Mouse (Mus musculus): ENCODE data around the gene Ltf.

Ltf gene

GRCm38 (mm10) chr9:111039966-111040365 is 20.9 kb downstream of the Ltf start:
- no peak for DNase-seq (ENCODE audit: low spot score)

- DNase-seq (ENCODE audit: low spot score): no peak
These were observed 23.2 kb downstream of the Ltf start for GRCm38 (mm10) chr9:111042266-111042665.

DNA sequence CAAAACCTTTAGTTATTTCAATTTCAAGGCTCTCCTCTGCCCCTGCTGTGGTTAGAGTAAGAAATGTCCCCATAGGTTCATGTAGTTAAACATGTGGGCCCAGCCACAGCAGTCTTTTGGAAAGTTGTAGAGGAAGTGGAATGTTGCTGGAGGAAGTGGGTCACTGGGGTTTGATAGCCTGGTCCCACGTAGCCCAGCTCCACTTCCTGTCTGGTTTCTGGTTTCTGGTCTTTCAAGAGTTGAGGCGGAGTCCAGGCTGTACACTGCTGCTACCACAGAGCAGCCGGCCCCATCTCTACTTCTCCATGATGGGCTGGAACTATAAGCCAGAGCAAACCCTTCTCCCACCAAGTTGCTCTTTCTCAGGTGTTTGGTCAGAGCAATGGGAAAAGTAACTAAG is 27.2 kb downstream of the Ltf start:
- DNase-seq (ENCODE audit: low spot score): no peak

DNA sequence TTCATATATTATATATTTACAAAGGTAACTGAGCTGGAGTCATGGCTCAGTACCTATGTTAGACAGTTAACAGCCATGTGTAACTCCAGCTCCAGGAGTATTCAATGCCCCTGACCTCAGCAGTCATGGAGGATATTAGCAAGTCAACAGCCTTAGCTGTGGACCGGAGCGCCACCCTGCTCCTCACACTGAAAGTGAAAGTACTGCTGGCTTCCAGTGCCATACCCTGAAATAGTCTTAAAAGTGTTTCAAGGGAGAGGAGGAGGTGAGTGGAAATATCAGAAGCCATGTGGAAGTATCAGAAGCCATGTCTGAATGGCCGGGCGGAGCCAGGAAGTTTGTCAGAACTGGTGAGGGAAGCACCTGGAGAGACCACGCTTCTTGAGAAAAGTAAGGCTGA is 28.2 kb downstream of the Ltf start:
- DNase-seq (ENCODE audit: low spot score): no peak

GRCm38 (mm10) chr9:111048452-111048851 is 29.4 kb downstream of the Ltf start:
- no peak for DNase-seq (ENCODE audit: low spot score)

- no peak for DNase-seq (ENCODE audit: low spot score)
These were observed 35.9 kb downstream of the Ltf start for GRCm38 (mm10) chr9:111054923-111055322.

GRCm38 (mm10) chr9:111055800-111056518 is 36.9 kb downstream of the Ltf start:
- DNase-seq (ENCODE audit: low spot score): no peak

GRCm38 (mm10) chr9:111056519-111056797 is 37.4 kb downstream of the Ltf start:
- no peak for DNase-seq (ENCODE audit: low spot score)

- peak; percentile 19 for DNase-seq (ENCODE audit: low spot score)
These were observed 37.9 kb downstream of the Ltf start, which contains the start of gene Ccrl2 for GRCm38 (mm10) chr9:111056798-111057543. Gene Ccrl2 (minus strand): TSS chr9:111057519.

DNA sequence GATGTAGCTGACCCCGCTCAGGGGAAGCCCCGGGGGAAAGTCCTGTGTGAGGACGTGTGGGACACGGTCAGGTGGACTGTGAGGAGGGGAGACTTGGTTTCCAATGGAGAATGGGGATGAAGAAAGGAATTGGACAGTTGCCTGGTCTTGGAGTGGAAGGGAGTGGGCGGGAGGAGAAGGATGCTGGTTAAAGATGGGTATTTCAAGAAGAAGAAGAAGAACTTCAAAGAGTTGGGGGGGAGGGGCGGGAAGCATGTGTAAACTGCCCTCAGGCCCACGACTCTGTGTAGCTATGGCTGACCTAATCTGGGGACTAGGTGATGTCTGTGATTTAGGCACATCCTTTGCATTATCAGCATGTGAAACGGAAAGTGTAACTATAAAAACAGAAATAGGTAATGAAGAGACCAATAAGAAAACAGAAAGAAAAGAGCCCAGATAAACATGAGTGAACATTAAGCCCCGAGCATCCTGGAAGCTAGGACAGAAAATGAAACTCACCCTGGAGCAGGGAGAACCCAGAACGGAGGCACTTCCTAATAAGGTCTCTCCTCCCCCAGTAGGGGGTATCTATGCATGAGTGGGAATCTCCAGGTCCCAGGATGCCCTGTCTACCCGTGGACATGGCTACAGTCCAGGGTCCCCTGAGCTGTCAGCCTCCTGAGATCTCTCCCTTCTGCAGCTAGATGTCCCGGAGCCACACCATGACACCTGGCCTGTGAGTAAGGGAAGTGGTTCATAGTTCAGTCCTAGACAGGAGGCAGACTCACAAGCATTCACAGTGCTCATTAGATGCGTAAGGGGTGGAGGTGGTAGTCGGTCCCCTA is 38.7 kb downstream of the Ltf start:
- no peak for DNase-seq (ENCODE audit: low spot score)

GRCm38 (mm10) chr9:111058943-111059556 is 40.0 kb downstream of the Ltf start:
- DNase-seq (ENCODE audit: low spot score): no peak

- DNase-seq (ENCODE audit: low spot score): no peak
These were observed 43.8 kb downstream of the Ltf start for GRCm38 (mm10) chr9:111062840-111063239.

- no peak for DNase-seq (ENCODE audit: low spot score)
These were observed 48.0 kb downstream of the Ltf start for GRCm38 (mm10) chr9:111067052-111067451.

GRCm38 (mm10) chr9:111070546-111070961 is 51.5 kb downstream of the Ltf start:
- DNase-seq (ENCODE audit: low spot score): peak; percentile 45

- peak; percentile 29 for DNase-seq (ENCODE audit: low spot score)
These were observed 53.1 kb downstream of the Ltf start for GRCm38 (mm10) chr9:111072175-111072574.

DNA sequence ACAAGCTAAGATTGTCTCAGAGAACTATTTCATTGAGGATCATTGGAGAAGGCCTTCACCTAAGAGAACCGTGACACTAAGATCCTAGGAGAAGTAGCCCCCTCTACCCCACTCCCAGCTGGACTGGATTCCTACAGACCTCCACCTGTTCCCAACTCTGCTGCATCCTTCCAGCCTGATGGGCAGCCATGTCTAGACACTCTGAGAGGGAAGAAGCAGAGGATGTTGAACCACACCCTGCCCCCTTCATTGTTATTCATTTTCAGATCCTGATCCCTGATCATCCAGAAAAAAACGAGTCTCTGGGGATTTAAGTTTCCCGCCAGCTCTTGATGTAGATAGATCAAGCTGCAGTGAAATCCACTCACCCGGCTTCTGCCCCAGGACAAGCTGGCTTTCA is 53.9 kb downstream of the Ltf start:
- no peak for DNase-seq (ENCODE audit: low spot score)

DNA sequence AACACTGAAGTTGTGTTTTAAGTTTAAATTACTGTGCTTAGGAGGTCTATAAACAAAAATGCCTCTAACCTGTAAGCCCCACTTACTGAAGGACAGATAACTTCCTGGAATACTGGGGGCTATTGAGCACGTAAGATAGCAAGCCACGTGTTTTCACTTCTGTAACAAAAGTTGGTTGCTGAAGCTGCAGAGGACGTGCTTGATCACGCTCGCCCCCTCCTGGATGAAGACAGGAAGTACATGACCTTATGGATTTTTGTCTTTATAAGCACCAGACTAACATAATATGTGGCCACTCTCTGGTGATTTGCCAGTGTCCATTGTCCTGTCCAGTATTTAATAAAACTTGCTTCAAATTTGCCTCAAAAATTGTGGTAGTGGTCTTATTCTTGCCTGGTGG is 58.7 kb downstream of the Ltf start:
- no peak for DNase-seq (ENCODE audit: low spot score)

DNA sequence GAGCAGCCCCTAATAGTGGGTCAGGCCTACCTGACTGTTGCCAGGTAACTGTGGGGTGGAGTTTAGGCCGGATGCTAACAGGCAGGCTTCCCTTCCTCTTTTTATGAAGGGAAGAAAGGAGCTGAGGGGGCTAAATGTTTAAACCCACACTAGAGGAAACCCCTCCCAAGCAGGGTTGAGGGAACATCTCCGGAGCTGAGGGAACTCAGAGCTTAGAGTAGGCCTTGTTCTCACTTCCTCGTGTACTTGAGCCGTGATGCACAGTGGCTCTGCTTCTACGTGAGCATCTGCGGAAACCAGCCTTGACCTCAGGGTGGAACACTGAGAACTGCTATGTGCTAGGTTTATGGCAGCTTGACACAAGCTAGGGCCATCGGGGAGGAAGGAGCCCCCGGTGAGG is 61.7 kb downstream of the Ltf start:
- no peak for DNase-seq (ENCODE audit: low spot score)

DNA sequence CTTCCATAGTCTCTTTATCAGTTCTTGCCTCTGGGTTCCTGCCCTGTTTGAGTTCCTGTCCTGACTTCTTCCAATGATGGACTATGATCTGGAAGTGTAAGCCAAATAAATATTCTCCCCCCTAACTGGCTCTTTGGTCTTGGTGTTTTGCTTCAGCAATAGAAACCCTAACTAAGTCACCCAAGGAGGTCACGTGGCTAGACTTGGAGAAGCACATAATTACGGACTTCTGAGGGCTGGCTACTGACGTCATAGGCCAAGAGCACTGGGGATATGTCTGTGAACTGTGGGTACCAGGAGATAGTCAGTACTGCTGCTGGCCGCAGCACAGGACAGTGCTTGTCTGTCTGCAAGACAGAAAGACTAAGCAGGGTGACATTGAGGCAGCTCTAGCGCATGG is 62.7 kb downstream of the Ltf start:
- no peak for DNase-seq (ENCODE audit: low spot score)

GRCm38 (mm10) chr9:111085329-111085728 is 66.3 kb downstream of the Ltf start:
- no peak for DNase-seq (ENCODE audit: low spot score)

- DNase-seq (ENCODE audit: low spot score): no peak
These were observed 67.1 kb downstream of the Ltf start for GRCm38 (mm10) chr9:111086137-111086536.

- no peak for DNase-seq (ENCODE audit: low spot score)
These were observed 68.0 kb downstream of the Ltf start for GRCm38 (mm10) chr9:111086995-111087606.

Measured in ovary, postnatal 14 days (tissue).